Mouse (Mus musculus) MEL (cell line): ENCODE results near the gene Fbxw7. TPM values are rescaled to one million over a fixed set of nuclear protein-coding genes. Genes with fewer than 3 reads are reported as not detected.

ENCODE experiments used
- DNase-seq: peaks from one replicate; pipeline ENCODE4 v3.0.0; 2011; ENCODE audit warnings: low read depth, low spot score
- H3K27ac ChIP-seq: 2 replicates; pipeline ENCODE4 v1.5.1; 2012; ENCODE audit warnings: low read depth, mild to moderate bottlenecking, control low read depth, low read length, moderate library complexity; ENCODE audit not compliant: control insufficient read depth
- H3K27me3 ChIP-seq, 2 experiments: fragments of 150-350 bp in 1 of 2; sonication (generic) in 1 of 2; 2 replicates each; pipeline ENCODE4 v1.6.1; 2012; ENCODE audit warnings: low read length in 2 of 2, mild to moderate bottlenecking in 2 of 2, improper control_type of control experiment in 1 of 2, moderate library complexity in 1 of 2; ENCODE audit not compliant: insufficient read depth in 2 of 2, control insufficient read depth in 1 of 2
- H3K36me3 ChIP-seq, 2 experiments: 2 replicates each; pipeline ENCODE4 v1.6.1; 2012 to 2014; ENCODE audit warnings: low read length in 2 of 2, improper control_type of control experiment in 1 of 2, inconsistent platforms in 1 of 2, mild to moderate bottlenecking in 1 of 2; ENCODE audit not compliant: insufficient read depth in 2 of 2, control insufficient read depth in 1 of 2
- H3K4me1 ChIP-seq, 2 experiments: fragments of 150-350 bp in 1 of 2; sonication (generic) in 1 of 2; 2 replicates each; pipeline ENCODE4 v1.6.1; 2012; ENCODE audit warnings: low read length in 2 of 2, improper control_type of control experiment in 1 of 2, mild to moderate bottlenecking in 1 of 2; ENCODE audit not compliant: insufficient read depth in 2 of 2, control insufficient read depth in 1 of 2
- H3K4me3 ChIP-seq, 2 experiments: fragments of 150-350 bp in 1 of 2; sonication (generic) in 1 of 2; 2 replicates each; pipeline ENCODE4 v1.5.1; 2012; ENCODE audit warnings: low read depth in 2 of 2, low read length in 2 of 2, mild to moderate bottlenecking in 2 of 2, moderate library complexity in 2 of 2, control low read depth in 1 of 2, improper control_type of control experiment in 1 of 2; ENCODE audit not compliant: control insufficient read depth in 1 of 2, insufficient read depth in 1 of 2
- H3K79me2 ChIP-seq: 2 replicates; pipeline ENCODE4 v1.6.1; 2012; ENCODE audit warnings: mild to moderate bottlenecking, low read length, moderate library complexity; ENCODE audit not compliant: control insufficient read depth, poor library complexity, insufficient read depth
- H3K9ac ChIP-seq: 2 replicates; pipeline ENCODE4 v1.6.1; 2012; ENCODE audit warnings: low read depth, mild to moderate bottlenecking, control low read depth, low read length, moderate library complexity; ENCODE audit not compliant: control insufficient read depth, poor library complexity, severe bottlenecking
- H3K9me3 ChIP-seq: fragments of 150-350 bp; sonication (generic); replicated peaks from 2 replicates; pipeline ENCODE4 v1.6.1; 2012; ENCODE audit warnings: mild to moderate bottlenecking, low read length, improper control_type of control experiment, moderate library complexity; ENCODE audit not compliant: insufficient read depth
- CHD1 ChIP-seq: IDR thresholded peaks from 2 replicates; pipeline ENCODE4 v1.6.1; 2012; ENCODE audit warnings: low read depth, mild to moderate bottlenecking, inconsistent platforms, low read length, improper control_type of control experiment
- E2F4 ChIP-seq: IDR thresholded peaks from 2 replicates; pipeline ENCODE4 v1.6.1; 2011; ENCODE audit warnings: low read depth, low read length, improper control_type of control experiment, borderline replicate concordance
- ELF1 ChIP-seq: IDR thresholded peaks from 2 replicates; pipeline ENCODE4 v1.6.1; 2014; ENCODE audit warnings: low read depth, mild to moderate bottlenecking, inconsistent platforms, low read length, improper control_type of control experiment, moderate library complexity
- HCFC1 ChIP-seq: IDR thresholded peaks from 2 replicates; pipeline ENCODE4 v1.6.1; 2012; ENCODE audit warnings: low read depth, mild to moderate bottlenecking, inconsistent platforms, low read length, improper control_type of control experiment, moderate library complexity
- KAT2A ChIP-seq: conservative IDR thresholded peaks from 2 replicates; pipeline ENCODE4 v1.6.1; 2012; ENCODE audit warnings: low read depth, low read length, improper control_type of control experiment, inconsistent platforms
- MAFK ChIP-seq: IDR thresholded peaks from 2 replicates; pipeline ENCODE4 v1.6.1; 2011; ENCODE audit warnings: low read depth, mild to moderate bottlenecking, low read length, improper control_type of control experiment, borderline replicate concordance
- MAX ChIP-seq: IDR thresholded peaks from 2 replicates; pipeline ENCODE4 v1.6.1; 2011; ENCODE audit warnings: low read length, improper control_type of control experiment
- MAZ ChIP-seq: IDR thresholded peaks from 2 replicates; pipeline ENCODE4 v1.6.1; 2012; ENCODE audit warnings: low read depth, mild to moderate bottlenecking, inconsistent platforms, low read length, improper control_type of control experiment
- NELFE ChIP-seq: IDR thresholded peaks from 2 replicates; pipeline ENCODE4 v1.6.1; 2011; ENCODE audit warnings: low read depth, low read length, improper control_type of control experiment
- NRF1 ChIP-seq: IDR thresholded peaks from 2 replicates; pipeline ENCODE4 v1.6.1; 2014; ENCODE audit warnings: low read depth, mild to moderate bottlenecking, inconsistent platforms, low read length, improper control_type of control experiment, moderate library complexity; ENCODE audit not compliant: poor library complexity, insufficient read depth, severe bottlenecking
- RCOR1 ChIP-seq: IDR thresholded peaks from 2 replicates; pipeline ENCODE4 v1.6.1; 2012; ENCODE audit warnings: low read depth, mild to moderate bottlenecking, inconsistent platforms, low read length, improper control_type of control experiment
- SIN3A ChIP-seq: IDR thresholded peaks from 2 replicates; pipeline ENCODE4 v1.6.1; 2012; ENCODE audit warnings: low read length, improper control_type of control experiment, inconsistent platforms
- SMC3 ChIP-seq: IDR thresholded peaks from 2 replicates; pipeline ENCODE4 v1.6.1; 2011; ENCODE audit warnings: low read depth, low read length, improper control_type of control experiment
- USF1 ChIP-seq: IDR thresholded peaks from 2 replicates; pipeline ENCODE4 v1.6.1; 2014; ENCODE audit warnings: low read depth, mild to moderate bottlenecking, inconsistent platforms, low read length, improper control_type of control experiment, moderate library complexity
- USF2 ChIP-seq, 2 experiments: IDR thresholded peaks; 2 replicates each; pipeline ENCODE4 v1.6.1; 2011 to 2012; ENCODE audit warnings: improper control_type of control experiment in 2 of 2, low read length in 2 of 2, borderline replicate concordance in 1 of 2, inconsistent platforms in 1 of 2, low read depth in 1 of 2, mild to moderate bottlenecking in 1 of 2; ENCODE audit not compliant: insufficient read depth in 1 of 2
- ZC3H11A ChIP-seq: IDR thresholded peaks from 2 replicates; pipeline ENCODE4 v1.6.1; 2012; ENCODE audit warnings: low read depth, mild to moderate bottlenecking, inconsistent platforms, low read length, improper control_type of control experiment
- ZKSCAN1 ChIP-seq: IDR thresholded peaks from 2 replicates; pipeline ENCODE4 v1.6.1; 2012; ENCODE audit warnings: low read depth, mild to moderate bottlenecking, inconsistent platforms, low read length, improper control_type of control experiment, moderate library complexity
- ZMIZ1 ChIP-seq: IDR thresholded peaks from 2 replicates; pipeline ENCODE4 v1.6.1; 2012; ENCODE audit warnings: low read depth, mild to moderate bottlenecking, inconsistent platforms, low read length, improper control_type of control experiment, moderate library complexity
- ZNF384 ChIP-seq: IDR thresholded peaks from 2 replicates; pipeline ENCODE4 v1.6.1; 2012; ENCODE audit warnings: low read depth, mild to moderate bottlenecking, inconsistent platforms, low read length, improper control_type of control experiment
- polyA plus RNA-seq, 2 experiments: library from polyadenylated mRNA; stranded (reverse) in 1 of 2; unstranded in 1 of 2; fragments of >175 nt in 1 of 2; fragments of >200 nt in 1 of 2; gene quantifications; 2 replicates each; pipeline versions ENCODE4 v1.2.1 to v1.2.4; 2012; ENCODE audit warnings: low replicate concordance in 2 of 2, low read depth in 1 of 2; ENCODE audit not compliant: insufficient read length in 2 of 2, insufficient read depth in 1 of 2, missing spikeins in 1 of 2
- total RNA-seq: library from RNA; depleted of rRNA; stranded (reverse); fragments of 300-350 nt; gene quantifications from 2 replicates; pipeline ENCODE4 v1.2.3, GENCODE M21; 2012

Gene Fbxw7
- total and polyA plus RNA-seq, 3 experiments = 11.8 to 14.5 TPM; not detected in 1

GRCm38 (mm10) chr3:84804036-84804435 is 11.0 kb upstream of the Fbxw7 start:
- H3K9ac ChIP-seq = no peak overlapping the region
- no peaks in the 10 kb centered on the region for H3K79me2 ChIP-seq
- H3K9me3 ChIP-seq = no peaks in the 10 kb centered on the region
- no peak for TF ChIP-seq NRF1
- TF ChIP-seq USF1 = no peak
- TF ChIP-seq SIN3A = no peak
- TF ChIP-seq CHD1 = no peak
- TF ChIP-seq RCOR1 = no peak
- no peak for TF ChIP-seq KAT2A
- no peak for TF ChIP-seq SMC3
- no peak for TF ChIP-seq ZKSCAN1
- no peak overlapping the region for H3K27ac ChIP-seq
- DNase-seq = peak; percentile 44
- H3K36me3 ChIP-seq = peaks cover 0 to 6% of the 10 kb centered on the region in 2 experiments; a peak in 2 of 4 replicates
- H3K27me3 ChIP-seq = no peaks in the 10 kb centered on the region
- H3K4me1 ChIP-seq = peaks cover 3 to 17% of the 10 kb centered on the region in 2 experiments; a peak in 3 of 4 replicates
- no peak overlapping the region for H3K4me3 ChIP-seq

GRCm38 (mm10) chr3:84806206-84806605 is 8.9 kb upstream of the Fbxw7 start:
- TF ChIP-seq MAZ (no peak), ZMIZ1 (no peak), HCFC1 (no peak), SIN3A (no peak), ZC3H11A (no peak), NELFE (no peak), ZKSCAN1 (no peak), ZNF384 (no peak)
- TF ChIP-seq, all 39 proteins: peak for 0
- no peaks in the 10 kb centered on the region for H3K27me3 ChIP-seq

GRCm38 (mm10) chr3:84807826-84808225 is 7.2 kb upstream of the Fbxw7 start:
- Histone ChIP-seq H3K36me3 (peaks cover 0 to 19% of the 10 kb centered on the region in 2 experiments; a peak in 2 of 4 replicates), H3K4me1 (peaks cover 4 to 23% of the 10 kb centered on the region in 2 experiments), H3K27me3 (no peaks in the 10 kb centered on the region), H3K79me2 (no peaks in the 10 kb centered on the region), H3K9me3 (no peaks in the 10 kb centered on the region), H3K9ac (no peak overlapping the region), H3K4me3 (no peak overlapping the region), H3K27ac (no peak overlapping the region)
- TF ChIP-seq ZNF384 (no peak), MAFK (no peak), USF2 (IDR thresholded peaks at IDR 0.05; ENCODE audit: borderline replicate concordance in 1 of 2, insufficient read depth in 1 of 2, low read depth in 1 of 2, low read length in 2 of 2) (no peak), MAX (no peak), RCOR1 (no peak), ELF1 (no peak), SIN3A (no peak), E2F4 (no peak), USF1 (no peak)
- no peak for DNase-seq

More at GRCm38 (mm10) chr3:84806206-84806605, 8.9 kb upstream of the Fbxw7 start:
- no peak for DNase-seq
- H3K36me3 ChIP-seq = peaks cover 0 to 17% of the 10 kb centered on the region in 2 experiments; a peak in 2 of 4 replicates
- no peaks in the 10 kb centered on the region for H3K79me2 ChIP-seq
- peaks cover 4 to 21% of the 10 kb centered on the region in 2 experiments for H3K4me1 ChIP-seq
- no peak overlapping the region for H3K27ac ChIP-seq
- H3K9me3 ChIP-seq = no peaks in the 10 kb centered on the region
- no peak overlapping the region for H3K4me3 ChIP-seq
- no peak overlapping the region for H3K9ac ChIP-seq
